Mouse (Mus musculus) CH12.LX (cell line): ENCODE measurements around the gene Tbc1d19. TPM values are rescaled to one million over a fixed set of nuclear protein-coding genes. Genes with fewer than 3 reads are reported as not detected.

Source experiments
- DNase-seq: peaks from one replicate; pipeline ENCODE4 v3.0.0-alpha.2; 2013; ENCODE audit errors: extremely low read depth
- H3K27ac ChIP-seq: 2 replicates; pipeline ENCODE4 v1.5.1; 2012; ENCODE audit warnings: low read depth, mild to moderate bottlenecking, control low read depth, moderate library complexity; ENCODE audit not compliant: insufficient read depth
- H3K27me3 ChIP-seq: replicated peaks from 2 replicates; pipeline ENCODE3; 2012; ENCODE audit warnings: inconsistent platforms
- H3K36me3 ChIP-seq, 2 experiments: replicated peaks in 1 of 2; 2 replicates each; pipeline versions ENCODE3 to v1.6.1; 2012; ENCODE audit warnings: inconsistent platforms in 1 of 2, low read length in 1 of 2, mild to moderate bottlenecking in 1 of 2, mixed read lengths in 1 of 2, moderate library complexity in 1 of 2; ENCODE audit not compliant: control insufficient read depth in 1 of 2, insufficient read depth in 1 of 2
- H3K4me1 ChIP-seq, 2 experiments: 2 replicates each; pipeline ENCODE4 v1.6.1; 2012; ENCODE audit warnings: inconsistent platforms in 1 of 2, moderate library complexity in 1 of 2; ENCODE audit not compliant: insufficient read depth in 2 of 2, control insufficient read depth in 1 of 2
- H3K4me2 ChIP-seq: 2 replicates; pipeline ENCODE4 v1.6.1; 2012; ENCODE audit warnings: low read depth, mild to moderate bottlenecking, control low read depth; ENCODE audit not compliant: poor library complexity, insufficient read depth, severe bottlenecking
- H3K4me3 ChIP-seq, 3 experiments: fragments of 150-350 bp in 1 of 3; sonication (generic) in 1 of 3; replicated peaks in 1 of 3; 2 replicates each; pipeline versions ENCODE3 to v1.5.1; 2011 to 2012; ENCODE audit warnings: low read depth in 2 of 3, low read length in 2 of 3, mild to moderate bottlenecking in 2 of 3, moderate library complexity in 2 of 3, control low read depth in 1 of 3, improper control_type of control experiment in 1 of 3, inconsistent platforms in 1 of 3, mixed read lengths in 1 of 3; ENCODE audit not compliant: poor library complexity in 1 of 3
- H3K79me2 ChIP-seq: replicated peaks from 2 replicates; pipeline ENCODE4 v1.6.1; 2012; ENCODE audit warnings: mild to moderate bottlenecking, moderate library complexity; ENCODE audit not compliant: control insufficient read depth, poor library complexity, insufficient read depth, severe bottlenecking; ENCODE audit errors: extremely low read depth
- H3K9ac ChIP-seq: 2 replicates; pipeline ENCODE4 v1.6.1; 2012; ENCODE audit warnings: low read depth, mild to moderate bottlenecking, control low read depth, moderate library complexity; ENCODE audit not compliant: insufficient read depth
- H3K9me3 ChIP-seq: replicated peaks from 2 replicates; pipeline ENCODE3; 2012; ENCODE audit warnings: low read length, inconsistent platforms, mixed read lengths
- BHLHE40 ChIP-seq: IDR thresholded peaks from 2 replicates; pipeline ENCODE4 v1.6.1; 2011; ENCODE audit warnings: mild to moderate bottlenecking, low read depth, low read length, improper control_type of control experiment
- CHD2 ChIP-seq: IDR thresholded peaks from 2 replicates; pipeline ENCODE4 v1.6.1; 2011; ENCODE audit warnings: low read length, improper control_type of control experiment
- CTCF ChIP-seq, 2 experiments: IDR thresholded peaks in 1 of 2; conservative IDR thresholded peaks in 1 of 2; 2 replicates each; pipeline ENCODE4 v1.5.1; 2011 to 2012; ENCODE audit warnings: low read depth in 2 of 2, low read length in 2 of 2, improper control_type of control experiment in 1 of 2, inconsistent platforms in 1 of 2, mild to moderate bottlenecking in 1 of 2, moderate library complexity in 1 of 2
- ELF1 ChIP-seq: IDR thresholded peaks from 2 replicates; pipeline ENCODE4 v1.6.1; 2014; ENCODE audit warnings: low read depth, mild to moderate bottlenecking, inconsistent platforms, low read length, improper control_type of control experiment
- EP300 ChIP-seq: IDR thresholded peaks from 2 replicates; pipeline ENCODE4 v1.6.1; 2011; ENCODE audit warnings: low read length, improper control_type of control experiment
- ETS1 ChIP-seq: conservative IDR thresholded peaks from 2 replicates; pipeline ENCODE4 v1.6.1; 2012; ENCODE audit warnings: low read depth, mild to moderate bottlenecking, inconsistent platforms, low read length, improper control_type of control experiment, moderate library complexity
- IRF4 ChIP-seq: IDR thresholded peaks from 2 replicates; pipeline ENCODE4 v1.6.1; 2014; ENCODE audit warnings: low read depth, mild to moderate bottlenecking, inconsistent platforms, low read length, improper control_type of control experiment
- JUND ChIP-seq: conservative IDR thresholded peaks from 2 replicates; pipeline ENCODE4 v1.6.1; 2011; ENCODE audit warnings: low read depth, low read length, improper control_type of control experiment
- KAT2A ChIP-seq: IDR thresholded peaks from 2 replicates; pipeline ENCODE4 v1.6.1; 2012; ENCODE audit warnings: low read length, improper control_type of control experiment, inconsistent platforms; ENCODE audit not compliant: insufficient replicate concordance
- MAFK ChIP-seq: IDR thresholded peaks from 2 replicates; pipeline ENCODE4 v1.6.1; 2011; ENCODE audit warnings: low read length, improper control_type of control experiment; ENCODE audit not compliant: insufficient replicate concordance
- MAZ ChIP-seq: IDR thresholded peaks from 2 replicates; pipeline ENCODE4 v1.6.1; 2012; ENCODE audit warnings: low read depth, mild to moderate bottlenecking, inconsistent platforms, low read length, improper control_type of control experiment, moderate library complexity
- MYC ChIP-seq: IDR thresholded peaks from 2 replicates; pipeline ENCODE4 v1.6.1; 2011; ENCODE audit warnings: low read depth, mild to moderate bottlenecking, improper control_type of control experiment, low read length
- NELFE ChIP-seq: IDR thresholded peaks from 2 replicates; pipeline ENCODE4 v1.6.1; 2011; ENCODE audit warnings: low read depth, low read length, improper control_type of control experiment
- NRF1 ChIP-seq: IDR thresholded peaks from 2 replicates; pipeline ENCODE4 v1.6.1; 2014; ENCODE audit warnings: low read depth, mild to moderate bottlenecking, inconsistent platforms, low read length, improper control_type of control experiment, moderate library complexity
- PAX5 ChIP-seq: IDR thresholded peaks from 2 replicates; pipeline ENCODE4 v1.6.1; 2012; ENCODE audit warnings: low read length, inconsistent platforms, mixed read lengths
- POLR2A ChIP-seq: IDR thresholded peaks from 2 replicates; pipeline ENCODE4 v1.6.1; 2011; ENCODE audit warnings: low read depth, mild to moderate bottlenecking, improper control_type of control experiment, low read length
- RCOR1 ChIP-seq: conservative IDR thresholded peaks from 2 replicates; pipeline ENCODE4 v1.6.1; 2012; ENCODE audit warnings: low read depth, mild to moderate bottlenecking, inconsistent platforms, low read length, improper control_type of control experiment
- SMC3 ChIP-seq: IDR thresholded peaks from 2 replicates; pipeline ENCODE4 v1.6.1; 2011; ENCODE audit warnings: low read depth, low read length, improper control_type of control experiment
- UBTF ChIP-seq: IDR thresholded peaks from 2 replicates; pipeline ENCODE4 v1.6.1; 2012; ENCODE audit warnings: low read depth, mild to moderate bottlenecking, inconsistent platforms, low read length, improper control_type of control experiment, moderate library complexity
- USF2 ChIP-seq: conservative IDR thresholded peaks from 2 replicates; pipeline ENCODE4 v1.6.1; 2011; ENCODE audit warnings: low read depth, low read length, improper control_type of control experiment
- ZMIZ1 ChIP-seq: IDR thresholded peaks from 2 replicates; pipeline ENCODE4 v1.6.1; 2012; ENCODE audit warnings: low read depth, mild to moderate bottlenecking, inconsistent platforms, low read length, improper control_type of control experiment
- ZNF384 ChIP-seq: IDR thresholded peaks from 2 replicates; pipeline ENCODE4 v1.6.1; 2012; ENCODE audit warnings: low read depth, low read length, improper control_type of control experiment, inconsistent platforms
- dilution Hi-C: fragments of 300-500 bp; cut with MboI; formaldehyde crosslinking; loops from 2 replicates; pipeline ENCODE4 v1.14.3; 2020; ENCODE audit warnings: low sequenced_read_pairs; ENCODE audit not compliant: extremely low pct_unique_long_range_greater_than_20kb, extremely low pct_ligation_motif_present
- in situ Hi-C: fragments of 300-500 bp; cut with MboI; formaldehyde crosslinking; loops from 3 replicates; pipeline ENCODE4 v1.14.3; 2019; ENCODE audit warnings: low sequenced_read_pairs, low pct_ligation_motif_present, low pct_unique_long_range_greater_than_20kb, mixed read lengths
- polyA plus RNA-seq: library from polyadenylated mRNA; unstranded; fragments of >175 nt; gene quantifications from 2 replicates; pipeline ENCODE4 v1.2.1, GENCODE M21; 2012; ENCODE audit warnings: low read depth; ENCODE audit not compliant: insufficient read length
- total RNA-seq, 2 experiments: library from RNA; depleted of rRNA; stranded (reverse); fragments of 300-350 nt in 1 of 2; fragments of >200 nt in 1 of 2; gene quantifications; 2 replicates each; pipeline ENCODE4 v1.2.3; 2012 to 2014

Gene Tbc1d19
- total and polyA plus RNA-seq, 3 experiments: 7.6 to 15.2 (median 14.8) TPM

DNA sequence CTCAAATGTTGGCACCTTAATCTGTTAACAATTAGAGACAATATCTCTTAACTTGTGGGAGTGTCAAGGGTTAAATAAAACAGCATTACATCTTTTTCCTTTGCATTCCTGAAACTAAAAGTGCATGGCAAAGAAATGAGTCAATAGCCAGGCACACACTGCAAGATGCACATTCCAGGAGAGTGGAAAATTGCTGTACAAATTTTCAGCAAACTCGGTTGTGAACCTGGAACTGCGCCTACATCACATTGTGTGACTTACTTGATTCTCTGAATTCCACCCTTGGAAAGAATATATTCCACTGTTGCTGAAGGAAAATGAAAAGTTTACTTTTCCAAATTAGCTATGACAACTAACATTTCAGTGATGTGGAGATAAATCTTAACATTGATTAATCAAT is 8.0 kb upstream of the Tbc1d19 start:
- no peak for DNase-seq
- no peak for TF ChIP-seq ELF1
- TF ChIP-seq ZNF384: no peak
- no peak for TF ChIP-seq IRF4
- H3K9ac ChIP-seq: no peak overlapping the region
- in situ Hi-C loops: no loop called here
- H3K4me2 ChIP-seq: no peak overlapping the region
- H3K36me3 ChIP-seq: no peaks in the 10 kb centered on the region
- no peaks in the 10 kb centered on the region for H3K79me2 ChIP-seq
- no peak overlapping the region for H3K4me3 ChIP-seq
- peaks cover 23% of the 10 kb centered on the region for H3K27me3 ChIP-seq
- dilution Hi-C loops: no loop called here
- H3K9me3 ChIP-seq: no peaks in the 10 kb centered on the region
- H3K27ac ChIP-seq: no peak overlapping the region
- no peaks in the 10 kb centered on the region for H3K4me1 ChIP-seq

DNA sequence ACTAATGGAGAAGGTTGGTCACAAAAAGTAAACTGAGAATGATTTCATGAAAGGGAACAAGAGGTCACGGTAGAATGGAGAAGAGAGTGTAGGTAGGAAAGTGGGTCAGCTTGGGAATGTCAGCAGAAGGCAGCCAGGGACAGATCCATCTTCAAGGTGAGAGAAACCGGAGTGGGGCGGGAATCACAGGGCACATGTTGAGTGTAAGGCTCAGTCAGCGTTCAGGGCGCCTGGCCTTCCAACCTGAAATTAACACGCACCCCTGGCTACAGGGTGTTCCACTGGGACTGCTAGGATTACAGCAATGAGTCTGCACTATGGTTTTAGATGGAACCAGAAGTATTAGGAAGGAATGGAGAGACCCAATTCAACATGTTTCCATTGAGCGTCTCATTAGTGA is 10.3 kb downstream of the Tbc1d19 start:
- dilution Hi-C loops: no loop called here
- Histone ChIP-seq H3K4me3 (no peak overlapping the region), H3K4me2 (no peak overlapping the region)

DNA sequence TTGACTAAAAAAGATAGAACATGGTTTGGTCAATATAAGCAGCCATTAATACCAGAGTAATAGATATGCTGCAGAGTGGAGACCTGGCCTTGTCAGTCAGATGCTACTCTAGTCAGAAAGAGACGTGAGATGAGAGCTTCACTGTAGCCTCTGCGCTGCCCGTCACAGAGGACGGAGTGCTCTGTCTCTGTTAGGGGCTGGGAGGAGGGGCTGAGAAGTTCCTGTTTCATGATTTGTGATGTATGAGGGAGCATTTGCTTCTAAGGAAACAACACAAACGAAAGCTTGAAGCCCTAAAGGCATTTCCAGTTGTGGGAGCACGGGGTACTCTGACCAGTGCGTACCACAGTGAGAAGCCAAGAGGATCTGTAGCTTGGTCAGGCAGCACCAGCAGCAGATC is 16.5 kb downstream of the Tbc1d19 start:
- no peak for TF ChIP-seq BHLHE40
- TF ChIP-seq MAFK: no peak
- TF ChIP-seq ZNF384: no peak
- TF ChIP-seq KAT2A: no peak
- TF ChIP-seq ZMIZ1: no peak
- TF ChIP-seq JUND: no peak
- no peak for TF ChIP-seq CTCF (conservative IDR thresholded peaks at IDR 0.05 in 1 of 2, IDR thresholded peaks at IDR 0.05 in 1 of 2; ENCODE audit: low read depth in 2 of 2, low read length in 2 of 2)
- no peak for TF ChIP-seq UBTF
- no peak for TF ChIP-seq CHD2
- TF ChIP-seq PAX5: no peak
- no peak for TF ChIP-seq USF2
- TF ChIP-seq NRF1: no peak
- TF ChIP-seq RCOR1: no peak
- no peak for TF ChIP-seq NELFE
- TF ChIP-seq POLR2A: no peak
- Histone ChIP-seq H3K4me1 (no peaks in the 10 kb centered on the region), H3K4me2 (no peak overlapping the region), H3K27me3 (no peaks in the 10 kb centered on the region), H3K4me3 (no peak overlapping the region), H3K9ac (no peak overlapping the region), H3K9me3 (peaks cover 3% of the 10 kb centered on the region), H3K79me2 (no peaks in the 10 kb centered on the region), H3K27ac (no peak overlapping the region), H3K36me3 (peaks cover 0 to 8% of the 10 kb centered on the region in 2 experiments)
- in situ Hi-C loops: no loop called here
- DNase-seq: no peak
- dilution Hi-C loops: no loop called here

More for the DNA sequence above, 10.3 kb downstream of the Tbc1d19 start:
- Histone ChIP-seq H3K27me3 (no peaks in the 10 kb centered on the region), H3K9ac (no peak overlapping the region), H3K79me2 (no peaks in the 10 kb centered on the region), H3K9me3 (no peaks in the 10 kb centered on the region), H3K4me1 (no peaks in the 10 kb centered on the region), H3K27ac (no peak overlapping the region), H3K36me3 (peaks cover 0 to 2% of the 10 kb centered on the region in 2 experiments)
- no peak for TF ChIP-seq MAZ
- no peak for TF ChIP-seq NRF1
- TF ChIP-seq EP300: no peak
- TF ChIP-seq UBTF: no peak
- no peak for TF ChIP-seq MYC
- no peak for TF ChIP-seq IRF4
- no peak for TF ChIP-seq SMC3
- TF ChIP-seq NELFE: no peak
- TF ChIP-seq USF2: no peak
- TF ChIP-seq ZMIZ1: no peak
- TF ChIP-seq ETS1: no peak
- in situ Hi-C loops: no loop called here
- DNase-seq: no peak
